Mouse (Mus musculus) c-Kit-positive CD71-positive TER-119-negative erythroid progenitor cells, embryonic 14.5 days (primary cell): ENCODE results near the gene Hspa4.
"Not testable (repeated sequence)": the region's sequence is repeated elsewhere in the genome, so short reads cannot be mapped to it uniquely, and the experiment has no call there.

Source experiments
- DNase-seq: peaks from one replicate; pipeline ENCODE4 v3.0.0-alpha.2; 2013; ENCODE audit warnings: low read depth

The Hspa4 gene

DNA sequence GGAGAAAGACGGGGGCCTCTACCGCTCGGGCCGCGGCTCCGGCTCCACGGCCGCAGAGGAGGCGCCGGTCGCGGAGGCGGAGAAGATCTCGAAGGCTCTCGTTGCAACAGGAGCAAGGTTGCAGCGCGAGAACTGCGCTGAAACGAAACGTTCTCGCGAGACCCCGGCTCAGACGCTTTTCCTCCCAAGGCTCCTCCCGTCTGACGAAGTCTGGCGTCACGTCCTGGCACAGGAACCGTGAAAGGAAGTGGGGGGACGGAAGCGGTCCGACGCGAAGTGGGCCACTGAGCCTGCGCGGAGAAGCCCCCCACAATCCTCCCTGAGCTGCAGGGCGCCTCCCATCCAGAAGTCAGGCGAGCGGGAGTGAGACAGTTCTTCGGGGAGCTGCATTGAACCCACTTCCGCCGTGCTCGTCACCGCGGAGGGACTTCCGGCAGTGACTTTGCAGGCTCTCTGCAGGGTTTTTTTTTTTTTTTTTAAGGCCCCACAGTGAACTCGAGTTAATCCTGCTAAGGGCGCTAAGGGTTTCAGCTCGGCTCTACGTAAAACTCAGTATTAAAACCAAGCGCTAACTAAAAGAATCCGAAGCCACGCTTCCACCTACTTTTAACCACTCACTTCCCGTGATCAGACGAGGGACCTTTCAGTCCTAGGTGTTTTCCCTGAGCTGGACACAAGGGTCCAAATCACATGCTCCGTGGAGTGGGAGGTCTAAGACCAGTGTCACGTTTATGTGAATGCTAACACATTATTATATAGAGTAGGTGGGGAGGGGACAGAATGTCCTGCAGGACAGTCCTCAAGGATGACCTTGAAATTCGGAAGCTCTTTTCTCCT lies at the start of gene Hspa4:
Gene Hspa4, minus strand, starts transcription at position 128 of the 837 bp plus-strand sequence.
- peak; percentile 100 for DNase-seq

GRCm38 (mm10) chr11:53345738-53346137 lies 45.5 kb upstream of the Hspa4 start:
- DNase-seq, result no peak

DNA sequence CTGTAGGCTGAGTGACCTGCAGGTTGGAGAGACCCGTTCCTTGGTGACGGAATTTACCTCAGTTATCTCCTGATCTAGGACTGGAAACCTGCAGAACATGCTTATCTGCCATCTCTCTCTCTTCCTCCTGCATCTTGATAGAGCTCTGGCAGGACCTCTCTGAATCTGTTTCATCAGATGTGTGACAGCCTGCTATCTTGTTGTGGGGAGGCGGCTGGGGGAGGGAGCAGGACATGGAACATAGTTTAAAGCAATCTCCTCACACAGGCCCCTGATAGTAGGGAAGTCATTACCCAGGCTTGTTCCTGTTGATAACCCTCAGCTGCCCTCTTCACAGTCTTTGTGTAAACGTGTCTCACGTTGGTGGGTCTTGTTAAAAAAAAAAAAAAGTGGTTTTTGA lies 45.1 kb upstream of the Hspa4 start:
- DNase-seq, result peak; percentile 34

DNA sequence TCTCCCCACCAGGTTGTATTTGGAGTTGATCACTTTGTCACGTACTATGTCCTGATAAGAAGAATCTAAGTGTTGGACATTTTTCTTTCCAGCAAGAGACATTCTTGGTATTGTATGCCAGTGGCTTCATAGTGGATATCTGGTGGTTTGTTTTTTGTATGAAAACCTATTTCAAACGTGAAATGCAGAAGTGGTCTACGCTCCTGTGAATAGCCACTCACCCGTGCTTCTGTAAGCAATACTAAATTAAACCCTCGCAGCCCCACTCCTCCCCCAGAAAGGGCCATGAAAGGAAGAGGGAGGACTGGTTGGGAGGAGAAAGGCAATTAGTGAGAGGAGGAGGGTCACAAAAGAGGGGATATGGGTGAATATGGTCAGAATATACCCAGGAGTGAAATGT lies 42.5 kb upstream of the Hspa4 start:
- no peak for DNase-seq

- DNase-seq, result not testable (repeated sequence)
Observed at GRCm38 (mm10) chr11:53341019-53341418, 40.8 kb upstream of the Hspa4 start.

GRCm38 (mm10) chr11:53337684-53338083 lies 37.4 kb upstream of the Hspa4 start:
- no peak for DNase-seq

DNA sequence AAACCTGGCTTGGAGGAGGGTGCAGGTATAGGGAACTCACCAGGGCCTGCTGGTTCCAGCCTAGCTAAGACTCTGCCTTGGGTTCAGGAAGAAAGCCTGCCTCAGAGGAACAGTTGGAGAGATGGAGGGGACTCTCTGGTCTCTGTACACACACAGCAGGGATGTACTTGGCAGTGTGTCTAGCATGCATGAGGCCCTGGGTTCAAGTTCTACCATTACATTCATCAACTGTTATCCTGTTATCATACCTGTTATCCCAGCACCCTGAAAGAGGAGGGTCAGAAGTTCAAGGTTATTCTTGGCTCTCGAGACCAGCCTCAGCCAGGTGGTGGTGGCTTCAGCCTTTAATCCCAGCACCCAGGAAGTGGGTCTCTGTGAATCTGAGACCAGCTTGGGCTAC lies 36.7 kb upstream of the Hspa4 start:
- no peak for DNase-seq

DNA sequence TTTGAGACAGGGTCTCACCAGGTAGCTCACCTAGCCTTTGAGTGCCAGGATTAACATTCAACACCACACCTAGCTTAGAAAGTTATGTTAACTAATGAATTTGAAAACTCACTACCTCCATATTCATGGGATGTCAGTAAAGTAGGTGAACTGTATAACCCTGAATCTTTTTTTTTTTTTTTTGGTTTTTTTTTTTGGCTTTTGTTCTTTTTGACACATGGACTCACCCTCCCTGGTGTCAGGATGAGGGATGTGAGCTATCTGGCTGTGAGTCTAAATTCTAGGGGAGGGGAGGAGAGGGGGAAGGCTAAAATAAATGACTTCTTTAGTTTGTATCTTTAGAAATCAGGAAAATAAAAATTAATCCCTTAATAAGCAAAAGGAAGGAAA lies 35.9 kb upstream of the Hspa4 start:
- no peak for DNase-seq

DNA sequence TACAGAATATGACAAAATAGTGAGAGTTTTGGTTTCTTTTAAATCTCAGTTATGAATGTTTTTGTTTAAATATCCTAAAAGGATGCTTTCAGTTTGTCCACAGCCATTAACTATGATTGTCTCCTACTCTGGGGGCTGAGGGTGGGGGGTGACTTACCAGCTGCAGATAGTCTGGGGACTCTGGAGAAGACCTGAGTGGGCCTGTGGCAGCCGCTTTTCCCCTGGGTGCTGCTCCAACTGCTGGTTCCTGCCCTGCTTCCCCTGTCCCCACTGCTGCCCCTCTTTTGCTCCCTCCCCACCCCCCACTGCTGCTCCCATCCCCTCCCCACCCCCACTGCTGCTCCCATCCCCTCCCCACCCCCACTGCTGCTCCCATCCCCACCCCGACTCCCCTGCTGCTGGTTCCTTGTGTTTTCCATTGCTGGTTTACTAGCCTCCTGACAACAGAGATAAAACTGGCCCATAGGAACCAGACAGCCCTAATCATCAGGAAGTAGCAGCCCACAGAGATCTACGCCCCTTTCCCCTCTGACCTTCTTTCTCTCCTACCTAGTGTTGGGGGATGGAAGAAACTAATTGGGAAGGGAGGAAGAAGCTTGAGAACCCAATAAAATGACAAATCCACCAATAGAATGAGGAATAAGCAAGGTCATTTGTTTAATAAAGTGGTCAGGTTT lies 35.4 kb upstream of the Hspa4 start:
- DNase-seq, result no peak

- DNase-seq, result no peak
Observed at GRCm38 (mm10) chr11:53332076-53332680, 31.9 kb upstream of the Hspa4 start.

DNA sequence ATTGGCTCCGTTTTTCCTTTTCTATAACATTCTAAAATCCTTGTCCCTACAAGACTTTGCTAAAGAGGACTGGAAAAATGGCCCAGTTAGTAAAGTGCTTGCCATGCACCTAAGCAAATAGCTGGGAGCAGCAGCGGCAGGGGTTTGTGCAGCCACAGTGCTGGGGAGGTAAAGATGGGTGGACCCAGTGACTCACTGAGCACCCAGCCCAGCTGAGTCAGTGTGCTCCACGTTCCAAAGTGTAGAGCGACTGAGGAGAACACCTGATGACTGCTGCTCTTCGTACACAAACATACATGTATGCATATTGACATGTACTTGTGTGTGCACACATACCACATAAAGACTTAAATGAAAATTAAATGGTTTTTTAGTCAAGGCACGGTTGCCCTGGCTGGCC lies 30.9 kb upstream of the Hspa4 start:
- no peak for DNase-seq

DNA sequence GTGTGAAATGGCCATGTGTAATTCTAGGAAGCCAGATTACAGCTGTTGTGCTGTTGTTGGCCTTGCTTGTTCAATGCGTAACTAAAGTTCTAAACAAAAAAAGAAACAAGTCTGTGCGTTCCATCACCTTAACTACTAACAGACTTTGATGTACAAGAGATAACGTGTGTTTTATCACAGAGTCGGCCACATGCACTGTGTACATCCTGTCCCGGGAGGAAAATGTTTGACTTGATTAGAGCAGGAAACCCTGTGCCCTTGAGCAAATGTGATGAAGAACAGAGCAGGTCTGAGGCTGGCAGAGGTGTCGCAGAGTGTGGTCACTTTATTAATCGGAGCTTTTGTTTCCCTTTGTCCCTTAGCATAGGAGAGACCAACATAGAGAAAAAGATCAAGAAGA lies 30.1 kb upstream of the Hspa4 start:
- DNase-seq, result no peak

GRCm38 (mm10) chr11:53324512-53324968 lies 24.3 kb upstream of the Hspa4 start, which contains the start of gene Zcchc10:
TSS of gene Zcchc10 (plus strand) at chr11:53324679.
- DNase-seq, result peak; percentile 87

GRCm38 (mm10) chr11:53319867-53320266 lies 19.6 kb upstream of the Hspa4 start:
- DNase-seq, result not testable (repeated sequence)

DNA sequence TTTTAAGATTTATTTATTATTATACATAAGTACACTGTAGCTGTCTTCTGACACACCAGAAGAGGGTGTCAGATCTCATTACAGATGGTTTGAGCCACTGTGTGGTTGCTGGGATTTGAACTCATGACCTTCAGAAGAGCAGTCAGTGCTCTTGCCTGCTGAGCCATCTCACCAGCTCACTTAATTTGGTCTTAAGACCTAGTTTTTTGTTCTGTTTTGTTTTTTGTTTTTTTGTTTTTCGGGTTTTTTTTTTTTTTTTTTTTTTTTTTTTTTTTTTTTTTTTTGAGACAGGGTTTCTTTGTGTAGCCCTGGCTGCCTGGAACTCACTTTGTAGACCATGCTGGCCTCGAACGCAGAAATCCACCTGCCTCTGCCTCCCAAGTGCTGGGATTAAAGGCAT lies 18.3 kb upstream of the Hspa4 start:
- not testable (repeated sequence) for DNase-seq

DNA sequence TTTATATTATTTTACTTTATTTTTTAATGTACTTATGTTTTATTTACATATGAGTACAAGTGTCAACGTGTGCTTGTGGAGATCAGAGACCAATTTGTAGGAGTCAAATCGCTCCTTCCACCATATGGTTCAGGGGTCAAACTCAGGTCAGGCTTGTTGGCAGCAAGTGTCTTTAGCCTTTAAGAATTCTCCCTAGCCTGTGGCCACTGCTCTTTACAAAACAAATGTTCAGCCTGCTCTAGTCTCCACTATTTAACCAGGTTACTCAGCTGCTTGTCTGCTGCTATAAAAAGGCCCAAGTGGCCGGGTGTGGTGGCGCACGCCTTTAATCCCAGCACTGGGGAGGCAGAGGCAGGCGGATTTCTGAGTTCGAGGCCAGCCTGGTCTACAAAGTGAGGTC lies 17.8 kb upstream of the Hspa4 start:
- no peak for DNase-seq

GRCm38 (mm10) chr11:53316996-53317395 lies 16.7 kb upstream of the Hspa4 start:
- DNase-seq, result no peak

GRCm38 (mm10) chr11:53314770-53315173 lies 14.5 kb upstream of the Hspa4 start:
- no peak for DNase-seq

DNA sequence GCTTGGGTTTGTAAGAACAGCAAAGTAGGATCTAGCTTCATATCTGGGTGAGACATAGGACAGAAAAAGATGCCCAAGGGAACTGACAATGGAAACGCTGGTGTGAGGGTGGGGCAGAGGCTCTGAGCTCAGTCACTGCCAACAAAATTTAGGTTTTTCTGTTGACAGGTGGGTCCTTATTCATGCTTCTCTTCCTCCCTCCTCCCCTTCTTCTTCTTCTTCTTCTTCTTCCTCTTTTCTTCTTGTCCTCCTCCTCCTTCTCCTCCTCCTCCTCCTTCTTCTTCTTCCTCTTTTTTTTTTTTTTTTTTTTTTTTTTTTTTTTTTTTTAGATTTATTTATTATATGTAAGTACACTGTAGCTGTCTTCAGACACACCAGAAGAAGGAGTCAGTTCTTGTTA lies 12.6 kb upstream of the Hspa4 start:
- not testable (repeated sequence) for DNase-seq

DNA sequence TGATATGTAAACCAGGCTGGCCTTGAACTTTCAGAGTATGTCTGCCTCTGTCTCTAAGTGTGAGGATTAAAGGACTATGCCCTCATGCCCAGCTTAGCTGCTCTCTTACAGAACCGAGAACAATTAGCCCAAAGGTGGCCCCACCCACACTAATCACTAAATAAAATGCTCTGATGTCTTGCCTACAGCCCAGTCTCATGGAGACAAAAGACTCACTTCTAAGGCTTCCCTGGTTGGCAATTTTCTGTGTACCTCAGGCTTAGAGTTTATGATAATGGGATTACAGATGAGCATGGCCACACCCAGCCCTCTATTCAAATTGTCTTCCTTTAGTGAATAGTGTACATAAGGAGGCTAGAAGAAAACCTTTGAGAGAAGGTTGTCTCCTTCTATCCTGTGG lies 11.1 kb upstream of the Hspa4 start:
- no peak for DNase-seq

DNA sequence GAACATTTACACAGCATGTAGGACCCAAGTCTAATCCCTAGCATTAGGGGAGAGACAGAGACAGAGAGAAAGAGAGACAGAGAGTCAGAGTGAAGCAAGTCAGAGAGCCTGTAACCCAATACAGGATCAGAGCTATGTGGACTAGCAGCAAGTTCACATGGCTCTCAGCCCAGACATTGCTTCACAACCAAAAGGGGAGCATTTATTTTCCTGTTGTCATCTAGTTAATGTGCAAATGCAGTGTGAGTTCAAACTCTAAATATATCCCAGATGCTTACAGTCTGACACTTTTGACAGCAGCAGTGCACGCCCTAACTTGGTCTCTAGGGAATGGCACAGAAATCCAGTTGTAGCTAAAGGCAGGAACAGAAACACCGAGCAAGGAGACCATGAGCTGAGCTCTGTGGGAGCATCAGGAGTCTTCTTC lies 8.6 kb upstream of the Hspa4 start:
- no peak for DNase-seq

DNA sequence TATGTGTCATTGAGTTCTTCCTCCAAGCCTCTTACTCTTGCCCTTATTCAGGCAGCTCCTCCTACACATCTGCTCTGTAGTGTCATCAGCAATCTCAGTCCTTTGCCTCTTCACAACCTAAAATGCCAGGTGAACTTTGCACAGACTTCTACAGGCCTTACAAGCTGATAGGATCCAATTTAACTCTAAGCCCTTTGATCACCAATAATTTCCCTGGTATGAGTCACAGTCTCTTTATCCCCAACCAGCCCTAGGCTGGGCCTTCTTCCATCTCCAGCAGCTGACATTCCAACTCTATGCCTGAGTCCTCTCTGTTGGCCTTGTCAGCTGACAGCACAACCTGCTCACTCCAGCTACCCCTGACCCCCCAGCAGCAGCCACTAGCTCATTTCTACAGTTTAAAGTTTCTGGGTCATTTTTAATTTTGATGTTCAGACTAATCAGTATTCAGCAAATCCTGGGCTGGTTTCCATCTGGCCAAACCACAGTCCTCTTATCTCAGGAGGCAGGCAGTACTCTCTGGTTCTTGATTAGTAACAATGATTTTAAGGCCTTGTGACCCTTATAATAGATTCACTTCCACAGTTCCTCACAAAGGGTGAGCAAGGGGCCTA lies 8.1 kb upstream of the Hspa4 start:
- DNase-seq, result no peak
